Mouse (Mus musculus) kidney, embryonic 14.5 days (tissue): ENCODE measurements at regions not wholly inside any gene's neighbourhood (a gene's known extent, or its start where the extent isn't known, plus 50 kb on each side); places are given as distances from the start of the nearest gene placed in this dataset.

Experiments used
- ATAC-seq: fragments of 200-750 bp; cut with Nextera tagmentation; 2 replicates; pipeline ENCODE4 v1.8.0; 2017; ENCODE audit warnings: moderate number of reproducible peaks, mild to moderate bottlenecking, moderate TSS enrichment, moderate library complexity; ENCODE audit not compliant: low FRiP score, low TSS enrichment
- H3K27ac ChIP-seq: fragments of 300-500 bp; sonication (generic); 2 replicates; pipeline ENCODE4 v1.5.1; 2014; ENCODE audit warnings: low read depth, mild to moderate bottlenecking, low read length, moderate library complexity, mixed read lengths
- H3K27me3 ChIP-seq: fragments of 300-500 bp; sonication (generic); 2 replicates; pipeline ENCODE4 v1.6.1; 2014; ENCODE audit warnings: mild to moderate bottlenecking, low read length; ENCODE audit not compliant: control insufficient read depth, insufficient read depth
- H3K36me3 ChIP-seq: fragments of 300-500 bp; sonication (generic); 2 replicates; pipeline ENCODE4 v1.6.1; 2014; ENCODE audit warnings: low read length, mixed read lengths; ENCODE audit not compliant: control insufficient read depth, insufficient read depth
- H3K4me1 ChIP-seq: fragments of 300-500 bp; sonication (generic); 2 replicates; pipeline ENCODE4 v1.6.1; 2014; ENCODE audit warnings: low read length, mixed read lengths; ENCODE audit not compliant: control insufficient read depth, insufficient read depth
- H3K4me2 ChIP-seq: fragments of 300-500 bp; sonication (generic); replicated peaks from 2 replicates; pipeline ENCODE4 v1.6.1; 2014; ENCODE audit warnings: low read depth, mild to moderate bottlenecking, low read length
- H3K4me3 ChIP-seq: fragments of 300-500 bp; sonication (generic); 2 replicates; pipeline ENCODE4 v1.5.1; 2014; ENCODE audit warnings: mild to moderate bottlenecking, low read length
- H3K9ac ChIP-seq: fragments of 300-500 bp; sonication (generic); 2 replicates; pipeline ENCODE4 v1.6.1; 2014; ENCODE audit warnings: low read depth, mild to moderate bottlenecking, low read length, moderate library complexity
- H3K9me3 ChIP-seq: fragments of 300-500 bp; sonication (generic); 2 replicates; pipeline ENCODE4 v1.6.1; 2016; ENCODE audit warnings: low read length; ENCODE audit not compliant: control insufficient read depth
- WGBS: fragments of 180-500 bp; shearing (Covaris S2); extraction: QIAGEN DNeasy Blood & Tissue Kit; methylation state at CpG from one replicate; pipeline ENCODE4 v1.1.7; 2014; 5-methylcytosine and 5-hydroxymethylcytosine counted together

DNA sequence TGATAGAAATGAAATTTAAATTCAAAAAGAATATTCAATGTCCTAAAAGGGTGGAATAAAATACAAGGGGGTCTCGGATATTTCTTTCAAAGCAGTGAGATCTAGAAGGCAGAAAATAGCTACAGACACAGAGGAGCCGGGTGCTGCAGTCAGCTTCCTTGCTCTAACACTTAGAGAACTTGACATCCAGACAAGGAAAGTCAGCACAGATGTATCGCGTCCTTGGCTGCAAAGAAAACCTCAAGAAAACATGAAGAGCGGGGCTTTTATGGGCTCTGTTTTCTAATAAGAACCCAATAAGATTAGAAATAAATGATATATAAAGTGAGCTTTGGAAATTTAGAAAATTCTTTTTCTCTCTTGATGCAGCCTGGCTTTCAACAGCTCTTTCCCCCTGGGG lies 53.1 kb upstream of the Glis3 start:
- Histone ChIP-seq H3K9me3 (no peaks in the 10 kb centered on the region), H3K4me3 (no peak overlapping the region), H3K36me3 (no peaks in the 10 kb centered on the region), H3K27ac (no peak overlapping the region), H3K27me3 (no peaks in the 10 kb centered on the region), H3K9ac (no peak overlapping the region), H3K4me1 (no peaks in the 10 kb centered on the region), H3K4me2 (no peak overlapping the region)
- no peak for ATAC-seq
- WGBS: 64% methylated on average over 5 of the region's 5 CpGs

DNA sequence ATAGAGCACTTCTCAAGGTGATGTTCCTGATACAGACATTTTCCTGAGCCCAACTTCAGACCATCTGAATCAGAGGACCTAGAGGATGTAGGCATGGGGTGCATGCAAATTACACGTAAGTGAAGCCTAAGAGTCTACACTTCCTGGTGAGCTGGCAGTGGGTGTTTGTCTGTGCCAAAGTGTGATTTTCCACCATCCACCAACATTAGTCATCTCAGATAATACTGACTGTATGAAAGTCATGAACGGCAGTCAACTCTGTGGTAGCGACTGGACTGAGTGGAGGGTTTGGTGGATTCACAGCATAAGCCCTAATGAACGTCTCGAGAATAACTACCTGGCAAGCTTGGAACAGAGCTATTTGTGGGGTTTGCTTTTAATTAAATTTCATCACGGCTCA lies 53.9 kb upstream of the Glis3 start:
- H3K4me3 ChIP-seq: no peak overlapping the region
- no peaks in the 10 kb centered on the region for H3K27me3 ChIP-seq
- no peak for ATAC-seq
- no peak overlapping the region for H3K9ac ChIP-seq
- no peaks in the 10 kb centered on the region for H3K4me1 ChIP-seq
- 71% methylated on average over 6 of the region's 6 CpGs for WGBS
- no peak overlapping the region for H3K27ac ChIP-seq
- H3K36me3 ChIP-seq: no peaks in the 10 kb centered on the region
- H3K4me2 ChIP-seq: no peak overlapping the region
- H3K9me3 ChIP-seq: no peaks in the 10 kb centered on the region

DNA sequence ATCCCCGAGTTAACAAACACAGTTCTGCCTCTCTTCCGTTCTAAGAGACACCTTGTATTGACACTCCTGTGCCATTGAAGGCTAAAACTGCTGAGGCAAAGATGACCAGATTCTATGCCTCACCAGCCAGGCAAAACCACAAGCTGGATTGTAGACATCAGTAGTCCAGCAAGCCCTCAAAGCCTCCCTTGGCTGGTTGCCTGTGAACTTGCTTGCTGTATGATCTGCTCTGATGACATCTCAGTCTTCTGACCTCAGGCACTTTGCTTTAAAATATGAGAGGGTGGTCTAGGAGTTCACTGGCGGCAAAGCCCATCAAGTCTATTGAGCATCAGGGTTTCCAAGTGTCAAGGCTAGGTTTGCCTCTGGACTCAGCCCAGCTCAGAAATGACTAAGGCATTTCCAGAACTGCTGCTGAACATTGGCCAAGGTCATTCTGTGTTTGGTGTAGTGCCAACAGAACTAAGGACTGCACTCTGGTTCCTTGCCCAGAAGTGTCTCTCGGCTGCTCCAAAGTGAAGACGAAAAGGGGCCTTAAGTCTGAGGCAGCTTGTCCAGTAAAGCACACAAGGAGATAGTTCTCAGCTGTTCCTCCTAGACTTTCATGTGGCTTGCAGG lies 63.4 kb upstream of the Glis3 start:
- 75% methylated on average over 5 of the region's 5 CpGs for WGBS
- no peak for ATAC-seq
- no peak overlapping the region for H3K9ac ChIP-seq

DNA sequence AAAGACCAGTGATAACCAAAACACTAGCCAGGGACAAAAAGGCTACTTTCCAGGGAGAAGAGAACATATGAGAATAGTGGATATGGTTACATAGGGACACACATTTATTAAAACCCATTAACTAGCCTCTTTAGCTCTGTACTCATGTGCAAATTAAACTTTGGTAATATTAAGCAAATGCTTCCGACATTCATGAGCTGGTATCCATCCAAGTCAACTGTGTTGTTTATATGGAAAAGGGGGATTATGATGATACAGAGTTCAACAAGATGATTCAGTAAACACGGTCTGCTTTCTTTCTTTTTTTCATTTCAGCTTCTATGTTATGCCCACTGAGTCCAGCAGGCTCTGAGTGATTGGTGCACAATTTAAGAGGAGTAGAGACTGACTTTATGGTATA lies 65.2 kb upstream of the Glis3 start:
- H3K9ac ChIP-seq: no peak overlapping the region
- H3K4me3 ChIP-seq: no peak overlapping the region
- no peaks in the 10 kb centered on the region for H3K4me1 ChIP-seq
- ATAC-seq: no peak
- no peaks in the 10 kb centered on the region for H3K27me3 ChIP-seq
- H3K4me2 ChIP-seq: no peak overlapping the region
- no peaks in the 10 kb centered on the region for H3K36me3 ChIP-seq
- H3K9me3 ChIP-seq: no peaks in the 10 kb centered on the region
- H3K27ac ChIP-seq: no peak overlapping the region
- 94% methylated on average over 2 of the region's 2 CpGs for WGBS

More for the DNA sequence above, 63.4 kb upstream of the Glis3 start:
- H3K4me1 ChIP-seq: no peaks in the 10 kb centered on the region
- no peak overlapping the region for H3K27ac ChIP-seq
- H3K4me3 ChIP-seq: no peak overlapping the region
- no peaks in the 10 kb centered on the region for H3K9me3 ChIP-seq
- H3K4me2 ChIP-seq: no peak overlapping the region
- H3K36me3 ChIP-seq: no peaks in the 10 kb centered on the region
- no peaks in the 10 kb centered on the region for H3K27me3 ChIP-seq

DNA sequence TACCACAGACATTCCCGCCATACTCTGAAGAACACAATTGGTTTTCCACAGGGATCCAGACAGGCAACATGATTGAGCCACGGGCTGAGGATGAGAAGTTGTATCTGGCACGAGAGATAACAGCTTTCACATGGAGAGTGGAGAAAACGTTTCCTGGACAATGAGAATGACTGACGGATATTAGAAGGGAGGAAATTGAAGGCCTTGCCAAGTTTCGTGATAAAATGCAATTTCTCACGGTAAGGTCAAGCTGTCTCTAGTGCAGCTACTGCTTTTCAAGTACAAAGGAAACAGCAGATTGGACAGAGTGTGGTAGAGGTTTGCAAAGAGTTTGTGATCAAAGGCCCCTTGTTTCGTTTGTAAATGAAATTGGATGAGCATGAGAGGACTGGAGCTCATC lies 65.7 kb upstream of the Glis3 start:
- Histone ChIP-seq H3K27ac (no peak overlapping the region), H3K27me3 (no peaks in the 10 kb centered on the region), H3K4me2 (no peak overlapping the region), H3K9me3 (no peaks in the 10 kb centered on the region), H3K4me1 (no peaks in the 10 kb centered on the region), H3K4me3 (no peak overlapping the region), H3K36me3 (no peaks in the 10 kb centered on the region), H3K9ac (no peak overlapping the region)
- no peak for ATAC-seq
- 47% methylated on average over 8 of the region's 8 CpGs for WGBS

DNA sequence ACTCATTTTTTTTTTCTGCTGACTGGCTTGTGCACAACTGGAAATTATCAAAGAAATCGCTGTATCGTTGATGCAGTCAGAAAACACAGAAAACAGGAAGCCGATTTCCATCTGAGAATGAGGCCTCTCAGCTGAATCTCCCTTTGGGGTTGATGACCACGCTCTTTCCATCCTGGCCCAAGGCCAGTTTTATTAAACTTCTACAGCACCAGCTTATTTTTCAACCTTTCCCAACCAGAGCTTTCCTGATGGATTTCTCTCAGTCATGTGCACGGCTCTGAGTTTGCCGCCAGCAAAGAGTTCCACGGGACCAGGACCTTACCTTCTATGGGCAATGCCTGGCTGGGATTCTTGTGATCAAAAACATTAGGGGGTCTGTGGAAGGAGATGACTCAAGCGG lies 71.2 kb upstream of the Glis3 start:
- H3K27ac ChIP-seq: no peak overlapping the region
- no peak for ATAC-seq
- no peaks in the 10 kb centered on the region for H3K9me3 ChIP-seq
- H3K27me3 ChIP-seq: no peaks in the 10 kb centered on the region
- no peak overlapping the region for H3K4me2 ChIP-seq
- 0 out of 2 replicates have a peak, but pooled peaks cover 4% of the 10 kb centered on the region for H3K4me1 ChIP-seq
- H3K36me3 ChIP-seq: no peaks in the 10 kb centered on the region
- no peak overlapping the region for H3K4me3 ChIP-seq
- H3K9ac ChIP-seq: no peak overlapping the region
- WGBS: 78% methylated on average over 8 of the region's 8 CpGs

DNA sequence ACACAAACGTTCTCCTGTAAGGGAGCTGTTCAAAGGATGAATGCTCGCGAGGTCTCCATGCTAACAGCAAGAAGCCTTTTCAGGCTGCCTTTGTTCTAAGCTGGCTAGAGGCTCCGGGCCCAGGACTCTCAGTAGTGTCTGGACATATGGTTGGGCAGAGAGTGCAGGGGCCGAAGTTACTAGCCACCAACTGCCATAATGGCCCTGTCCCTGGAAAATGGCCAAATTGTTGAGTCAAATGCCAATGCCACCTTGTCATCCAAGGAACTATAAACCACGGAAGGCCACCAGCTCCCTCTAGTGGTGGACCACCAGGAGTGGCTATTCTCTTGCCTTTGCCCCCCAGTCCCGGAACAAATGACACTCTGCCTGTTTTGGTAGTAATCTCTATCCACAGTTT lies 76.0 kb upstream of the Slc1a1 start:
- no peak overlapping the region for H3K4me3 ChIP-seq
- no peak overlapping the region for H3K27ac ChIP-seq
- no peak overlapping the region for H3K9ac ChIP-seq
- H3K36me3 ChIP-seq: no peaks in the 10 kb centered on the region
- 40% methylated on average over 7 of the region's 7 CpGs for WGBS
- ATAC-seq: no peak
- no peak overlapping the region for H3K4me2 ChIP-seq
- H3K27me3 ChIP-seq: no peaks in the 10 kb centered on the region
- no peaks in the 10 kb centered on the region for H3K4me1 ChIP-seq
- H3K9me3 ChIP-seq: no peaks in the 10 kb centered on the region

DNA sequence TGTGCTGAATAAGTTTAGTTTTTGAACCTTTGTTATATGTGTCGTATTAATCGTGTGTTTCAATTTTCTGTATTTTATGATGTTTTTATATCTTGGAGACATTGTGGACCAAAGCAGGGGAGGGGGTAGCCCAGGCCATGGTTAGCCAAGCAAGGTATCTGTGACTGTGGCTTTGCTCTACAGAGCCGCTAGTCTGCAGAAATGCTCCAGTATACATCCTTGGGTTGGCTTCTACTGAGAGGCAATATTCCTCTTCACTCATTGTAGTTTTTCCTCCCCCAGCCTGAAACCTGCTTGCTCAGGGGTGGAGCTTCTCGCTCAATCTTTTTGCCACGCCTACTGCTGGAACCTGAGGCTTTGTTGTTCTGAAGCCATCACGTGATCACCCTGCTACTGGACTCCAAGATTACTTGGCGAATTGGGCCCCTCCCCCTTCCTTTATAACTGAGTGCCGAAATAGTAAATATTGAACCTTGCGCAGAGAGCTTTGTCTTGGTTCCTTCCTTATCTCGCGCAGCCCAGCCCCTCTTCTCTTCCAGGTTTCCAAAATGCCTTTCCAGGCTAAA lies 70.0 kb upstream of the Slc1a1 start:
- no peak overlapping the region for H3K4me3 ChIP-seq
- no peaks in the 10 kb centered on the region for H3K36me3 ChIP-seq
- no peaks in the 10 kb centered on the region for H3K4me1 ChIP-seq
- no peak overlapping the region for H3K27ac ChIP-seq
- no peaks in the 10 kb centered on the region for H3K27me3 ChIP-seq
- H3K9me3 ChIP-seq: no peaks in the 10 kb centered on the region
- ATAC-seq: no peak
- H3K4me2 ChIP-seq: no peak overlapping the region
- 71% methylated on average over 11 of the region's 11 CpGs for WGBS
- H3K9ac ChIP-seq: no peak overlapping the region

DNA sequence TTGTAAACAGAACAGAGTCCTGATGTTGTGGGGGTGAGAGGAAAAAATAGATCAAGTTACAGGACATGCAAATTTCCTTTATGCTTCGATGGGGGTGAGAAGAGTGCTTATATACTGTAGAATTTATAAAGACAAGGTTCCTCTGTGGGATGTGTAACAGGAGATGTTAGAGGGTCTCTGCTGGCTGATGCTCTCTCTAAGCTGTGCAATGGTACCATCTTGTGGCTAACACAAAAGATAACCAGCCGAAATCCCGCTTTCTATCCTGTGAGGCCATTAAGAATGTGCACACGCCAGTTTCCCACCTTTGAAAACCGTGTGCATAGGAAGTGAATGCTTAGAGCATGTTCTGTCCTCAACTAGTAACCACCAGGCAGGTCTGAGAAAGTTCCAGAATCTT lies 66.6 kb upstream of the Slc1a1 start:
- 34% methylated on average over 5 of the region's 5 CpGs for WGBS
- H3K4me3 ChIP-seq: no peak overlapping the region
- H3K36me3 ChIP-seq: no peaks in the 10 kb centered on the region
- no peak overlapping the region for H3K27ac ChIP-seq
- no peaks in the 10 kb centered on the region for H3K9me3 ChIP-seq
- H3K9ac ChIP-seq: no peak overlapping the region
- no peaks in the 10 kb centered on the region for H3K27me3 ChIP-seq
- no peaks in the 10 kb centered on the region for H3K4me1 ChIP-seq
- no peak overlapping the region for H3K4me2 ChIP-seq
- ATAC-seq: no peak
